Mouse (Mus musculus): ENCODE measurements around the gene Cnnm4. TPM values are rescaled to one million over a fixed set of nuclear protein-coding genes. Genes with fewer than 3 reads are reported as not detected.

Cnnm4 gene
- total RNA-seq, 2 experiments from 2014 or later: 12.6 to 13.5 TPM

DNA sequence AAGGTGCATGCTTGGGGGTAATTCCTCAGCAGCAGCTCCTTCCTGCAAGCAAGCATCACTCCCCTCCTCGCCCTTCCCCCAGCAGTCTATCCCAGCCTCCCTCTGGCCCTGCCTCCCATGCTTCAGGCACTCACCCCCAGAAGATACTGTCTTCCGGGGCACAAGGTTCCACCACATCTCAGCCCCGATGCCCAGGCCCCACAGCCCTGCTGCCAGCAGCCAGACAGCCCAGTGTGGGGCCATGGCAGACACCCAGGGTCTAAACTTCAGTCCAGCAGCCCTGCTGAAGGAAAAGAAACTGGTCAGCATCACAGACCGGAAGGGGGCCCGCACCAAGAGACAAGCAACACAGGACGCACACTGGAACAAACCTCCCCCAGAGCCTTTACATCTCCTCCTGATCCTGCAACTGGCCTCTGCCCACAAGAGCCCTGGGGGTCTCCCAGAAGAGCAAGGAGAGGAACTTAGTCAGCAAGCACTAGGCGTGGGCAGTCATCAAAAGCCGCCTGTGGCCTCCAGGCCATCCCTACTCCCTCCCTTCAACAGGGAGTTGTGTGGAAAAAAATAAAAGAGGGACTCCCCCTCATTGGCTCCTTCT is 84.5 kb downstream of the Cnnm4 start:
- no peak for DNase-seq (ENCODE audit: low spot score in 2 of 2)
- intact Hi-C loops (cut with DNase I): no loop called here

- peak; percentile 94 for DNase-seq (ENCODE audit: low spot score in 2 of 2)
- intact Hi-C loops (cut with DNase I): no loop called here
Measured at GRCm38 (mm10) chr1:36556553-36557456, 85.4 kb downstream of the Cnnm4 start.

DNA sequence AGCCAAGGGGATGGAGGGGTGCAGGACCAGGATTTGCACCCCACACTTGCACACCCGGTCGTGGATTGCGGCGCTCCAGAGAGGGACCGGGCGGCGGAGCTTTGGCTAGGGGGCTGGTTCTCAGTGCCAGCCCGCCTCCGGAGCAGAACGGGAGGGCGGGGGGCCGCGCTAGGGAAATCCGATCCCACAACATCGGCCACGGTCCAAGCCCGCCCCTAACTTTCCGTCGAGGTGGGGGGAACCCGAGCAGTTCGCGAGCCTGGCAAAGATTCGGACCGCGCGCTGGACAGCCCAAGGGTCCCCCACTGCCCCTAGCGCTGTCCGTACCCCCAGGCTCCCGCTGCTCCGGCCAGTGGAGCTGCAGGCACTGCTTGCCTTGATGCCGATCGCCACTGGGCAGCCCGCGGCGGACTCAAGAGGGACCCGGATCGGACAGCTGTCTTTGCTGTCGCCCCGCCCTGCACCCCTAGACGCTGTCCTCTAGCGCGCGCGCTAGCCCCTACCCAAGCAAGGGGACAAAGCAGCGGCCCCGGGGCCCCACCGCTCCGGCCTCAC is 86.1 kb downstream of the Cnnm4 start:
- intact Hi-C loops (cut with DNase I): no loop called here
- DNase-seq (ENCODE audit: low spot score in 2 of 2): peak in 1 of 2 experiments; percentile 73

Small RNAs within 50 kb of the gene (microRNA-seq; reads per million reads assigned to microRNA genes)
- gene Gm47280: 0 reads per million in 2 experiments

Other genes with a start within 250 kb of the Cnnm4 start
- 10 to 100 TPM; 40.8 to 47.3 TPM for gene Uggt1, start 226.9 kb upstream of the Cnnm4 start, total RNA-seq (2021)
- gene Neurl3, start 196.9 kb upstream of the Cnnm4 start, total RNA-seq (2021): under 1 TPM; 0.26 to 0.61 TPM
- gene Arid5a, start 163.9 kb upstream of the Cnnm4 start, total RNA-seq (2021): 10 to 100 TPM; 14.7 to 16.9 TPM
- gene Kansl3, start 102.4 kb upstream of the Cnnm4 start, total RNA-seq (2021): 10 to 100 TPM; 59.4 to 65.3 TPM
- gene Fer1l5, start 99.3 kb upstream of the Cnnm4 start, total RNA-seq (2021): not detected
- 10 to 100 TPM; 37.4 to 41.7 TPM for gene Lman2l, start 26.3 kb upstream of the Cnnm4 start, total RNA-seq (2021)
- 10 to 100 TPM; 28.7 to 30.4 TPM for gene Cnnm3, start 40.2 kb downstream of the Cnnm4 start, total RNA-seq (2021)
- 1 to 10 TPM; 5.2 to 6.4 TPM for gene Ankrd23, start 65.3 kb downstream of the Cnnm4 start, total RNA-seq (2021)
- gene Gm42417, start 67.8 kb downstream of the Cnnm4 start, total RNA-seq (2021): not detected
- gene Ankrd39, start 75.8 kb downstream of the Cnnm4 start, total RNA-seq (2021): 10 to 100 TPM; 13.9 to 18.7 TPM
- 10 to 100 TPM; 16.2 to 20.2 TPM for gene Sema4c, start 86.7 kb downstream of the Cnnm4 start, total RNA-seq (2021)
- under 1 TPM in 1 of 2 experiments, not detected in 1; 0.53 TPM for gene Fam178b, start 211.6 kb downstream of the Cnnm4 start, total RNA-seq (2021)
- gene Cox5b, start 219.8 kb downstream of the Cnnm4 start, total RNA-seq (2021): 100 to 1,000 TPM; 688 to 718 TPM
- 1 to 10 TPM; 1.3 to 1.7 TPM for gene 4933424G06Rik, start 238.5 kb downstream of the Cnnm4 start, total RNA-seq (2021)
- gene Actr1b, start 242.8 kb downstream of the Cnnm4 start, total RNA-seq (2021): 100 to 1,000 TPM; 273 to 294 TPM

Data from left cerebral cortex, postnatal 14 days (tissue).